Mouse (Mus musculus): Measurements from ENCODE around the gene Kcne2.

Gene Kcne2

DNA sequence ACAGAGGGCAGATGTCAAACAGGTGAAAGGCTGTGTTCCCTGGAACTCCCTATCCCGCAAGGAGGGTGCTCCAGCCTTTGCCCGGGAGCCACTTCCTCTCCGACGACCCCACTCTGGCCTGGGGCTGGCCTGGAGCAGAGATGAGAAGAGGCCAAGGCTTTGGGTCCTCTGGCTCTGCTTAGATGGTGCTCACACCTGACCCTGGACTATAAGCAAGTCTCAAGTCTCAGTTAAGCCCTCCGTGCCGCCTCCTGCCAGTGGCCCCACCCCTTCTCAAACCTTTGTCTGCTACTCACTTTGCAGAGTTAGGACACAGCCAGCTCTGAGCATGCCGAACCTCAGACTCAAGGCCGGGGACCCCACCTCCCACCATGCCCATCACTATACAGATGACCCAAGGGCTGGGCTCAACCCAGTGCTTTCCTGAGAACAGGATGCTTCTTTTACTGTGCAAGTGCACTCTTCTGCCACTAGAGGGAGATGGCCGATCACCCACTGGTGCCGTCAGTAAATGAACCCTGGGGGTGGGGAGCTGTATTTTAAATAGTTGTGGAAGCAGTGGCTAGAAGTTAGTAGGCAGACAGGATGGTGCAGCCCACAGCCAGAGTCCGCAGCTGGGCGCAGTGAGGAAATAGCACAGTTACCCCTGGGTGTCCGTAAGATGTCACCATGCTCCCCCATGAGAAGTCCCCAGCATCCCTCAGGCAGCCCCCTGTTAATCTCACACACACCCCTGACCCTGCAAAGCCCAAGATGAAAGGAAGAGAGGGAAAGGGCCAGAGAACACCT lies 22.0 kb downstream of the Kcne2 start:
- DNase-seq (ENCODE audit: low spot score), result no peak

DNA sequence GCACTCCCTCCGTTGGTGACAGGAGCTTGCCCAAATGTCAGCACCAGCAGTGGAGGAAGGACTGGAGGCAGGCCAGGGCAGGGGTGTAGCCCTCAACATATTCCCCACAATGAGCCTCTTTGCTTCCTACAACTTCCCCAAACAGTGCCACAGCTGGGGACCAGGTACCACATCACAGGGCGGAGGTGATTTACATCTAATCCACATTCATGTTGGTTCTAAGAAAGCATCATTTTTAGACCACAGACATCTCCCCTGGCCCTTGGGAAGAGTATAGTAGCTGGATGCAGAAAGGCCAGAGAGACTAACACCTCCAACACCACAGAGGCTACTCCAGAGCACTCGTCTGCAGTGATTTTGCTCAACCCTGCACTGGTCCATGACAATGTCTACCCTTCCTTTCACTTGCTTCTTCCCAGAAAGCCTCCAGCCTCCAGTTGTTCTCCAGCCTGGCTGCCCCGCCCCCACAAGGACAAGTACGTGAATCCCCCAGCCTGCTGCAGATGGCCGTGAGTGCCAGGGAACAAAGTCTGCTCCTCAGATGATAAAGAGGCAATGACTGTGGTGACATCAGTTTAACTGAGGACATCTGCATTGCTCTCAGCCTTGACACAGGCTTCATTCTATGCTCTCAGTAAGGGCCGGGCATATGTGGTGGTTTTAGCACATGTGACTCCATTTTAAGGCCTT lies 24.0 kb downstream of the Kcne2 start:
- no peak for DNase-seq (ENCODE audit: low spot score)

DNA sequence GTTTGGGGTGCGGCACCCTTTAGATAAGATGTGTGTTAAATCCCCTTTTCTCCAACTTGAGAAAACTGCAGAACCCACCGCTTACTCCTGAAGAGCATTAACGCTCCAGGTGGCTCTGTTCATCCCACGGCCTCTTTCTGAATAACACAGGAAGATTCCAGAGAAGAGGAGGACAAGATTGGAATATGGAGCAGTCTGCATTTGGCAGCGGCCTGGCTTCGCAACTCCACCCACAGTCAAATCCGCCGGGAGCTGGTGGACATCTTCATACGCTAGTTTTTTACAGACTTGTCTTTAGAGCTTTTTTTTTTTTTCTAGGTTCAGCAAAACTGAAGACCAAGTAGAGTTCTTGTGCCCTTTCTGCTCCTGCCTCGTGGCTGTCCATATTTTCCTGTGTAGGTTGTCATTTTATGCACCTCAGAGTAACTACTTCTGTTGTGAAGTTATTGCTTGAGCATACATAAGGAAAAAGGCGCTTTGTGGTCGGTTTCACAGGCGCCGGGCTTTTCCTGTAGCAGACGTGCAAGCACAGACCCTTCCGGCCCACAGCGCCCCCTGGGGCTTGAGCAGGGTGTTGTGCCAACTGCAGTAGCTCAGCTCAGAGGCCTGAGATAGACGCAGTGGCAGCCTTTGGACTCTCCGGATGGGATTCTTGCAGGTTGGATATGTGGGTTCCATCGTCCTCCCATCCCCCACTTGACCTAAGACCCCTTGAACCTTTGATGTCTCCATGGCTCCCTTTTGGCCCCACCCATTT lies 27.3 kb downstream of the Kcne2 start:
- peak; percentile 49 for DNase-seq (ENCODE audit: low spot score)

DNA sequence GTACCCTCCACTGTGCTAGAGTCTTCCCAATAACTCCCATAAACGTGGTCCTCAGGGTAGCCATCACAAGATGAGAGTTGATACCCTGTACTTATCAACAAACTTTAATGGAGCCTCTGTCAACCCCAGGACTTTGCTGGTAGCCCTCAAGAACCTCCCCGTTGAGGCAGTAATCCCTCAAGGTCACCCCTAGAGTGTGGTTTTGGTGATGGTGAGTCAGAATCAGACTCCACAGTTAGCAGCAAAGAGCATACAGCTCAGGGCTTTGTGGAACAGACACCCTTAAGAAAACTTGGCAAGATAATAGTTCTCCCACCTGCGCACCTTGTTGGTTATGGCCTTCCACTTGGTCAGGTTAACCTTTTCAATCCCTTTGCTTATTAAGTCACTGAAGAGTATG lies 28.2 kb downstream of the Kcne2 start:
- no peak for DNase-seq (ENCODE audit: low spot score)

DNA sequence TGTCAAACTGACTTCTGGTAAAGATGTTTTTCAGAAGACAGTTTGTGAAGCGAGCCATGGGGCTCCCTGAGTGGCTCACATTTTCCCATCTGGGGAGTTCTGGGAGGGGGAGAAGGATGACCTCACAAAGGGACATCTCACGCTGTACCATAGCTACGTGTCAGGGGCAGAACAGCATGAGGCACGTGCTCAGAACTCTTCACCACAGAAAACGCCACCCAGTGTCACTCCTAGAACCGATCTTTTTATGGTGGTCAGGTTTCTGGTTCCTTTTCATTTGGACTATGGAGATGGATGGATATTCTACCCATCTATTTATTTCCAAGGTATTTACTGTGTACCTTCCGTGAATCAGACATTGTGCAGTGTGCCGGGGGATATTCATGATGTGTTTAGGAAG lies 29.2 kb downstream of the Kcne2 start, which contains the start of gene Fam243:
Gene Fam243 (minus strand): TSS at position 101 of the 400 bp plus-strand sequence.
- no peak for DNase-seq (ENCODE audit: low spot score)

DNA sequence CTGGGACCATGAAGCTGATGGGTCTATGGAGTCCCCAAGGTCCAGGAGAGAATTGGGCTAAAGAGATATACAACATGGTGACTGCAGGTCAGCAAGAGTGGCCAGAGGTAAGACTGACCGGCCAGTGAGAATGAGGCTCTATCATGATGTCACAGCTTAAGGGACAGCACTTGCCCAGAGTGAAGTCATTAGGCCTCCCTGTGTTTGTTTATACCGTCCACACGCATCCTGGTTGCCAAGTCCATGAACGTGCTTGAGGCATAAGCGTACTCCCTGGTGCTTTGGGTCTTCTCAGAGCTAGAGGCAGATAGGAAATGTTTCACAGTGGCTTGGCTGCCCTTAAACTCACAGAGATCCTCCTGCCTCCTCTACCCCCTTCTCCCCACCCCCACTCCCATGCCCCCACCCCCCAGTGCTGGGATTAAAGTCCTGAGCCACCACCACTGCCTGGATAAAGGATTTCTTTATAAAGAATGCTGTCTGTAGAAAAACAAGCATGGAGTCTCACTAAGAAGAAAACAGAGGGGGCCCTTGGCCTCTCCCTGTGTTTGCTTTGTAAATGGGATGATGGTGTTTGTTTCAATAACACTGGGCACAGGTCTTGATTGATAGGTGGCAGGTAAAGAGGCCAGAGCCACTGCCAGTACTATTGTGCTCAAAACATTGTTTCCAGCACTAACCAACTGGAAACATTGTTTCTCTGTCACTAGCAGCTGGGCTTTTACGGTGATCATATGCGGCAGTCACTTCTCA lies 32.3 kb downstream of the Kcne2 start:
- DNase-seq (ENCODE audit: low spot score), result no peak

DNA sequence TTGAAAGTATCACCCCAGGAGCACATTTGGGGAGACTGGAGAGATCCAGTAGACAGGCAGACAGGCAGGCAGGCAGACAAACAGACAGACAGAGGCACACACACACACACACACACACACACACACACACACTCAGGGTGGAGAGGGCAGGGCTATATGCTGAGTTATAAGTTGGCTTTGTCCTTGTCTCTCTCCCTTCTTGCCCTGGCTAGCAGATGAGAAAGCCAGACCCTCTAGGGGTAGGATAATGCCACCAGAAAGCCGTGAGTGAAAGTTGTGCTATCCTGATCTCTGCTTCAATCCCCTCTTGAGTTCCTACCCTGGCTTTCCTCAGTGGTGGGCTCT lies 32.8 kb downstream of the Kcne2 start:
- DNase-seq (ENCODE audit: low spot score), result no peak

DNA sequence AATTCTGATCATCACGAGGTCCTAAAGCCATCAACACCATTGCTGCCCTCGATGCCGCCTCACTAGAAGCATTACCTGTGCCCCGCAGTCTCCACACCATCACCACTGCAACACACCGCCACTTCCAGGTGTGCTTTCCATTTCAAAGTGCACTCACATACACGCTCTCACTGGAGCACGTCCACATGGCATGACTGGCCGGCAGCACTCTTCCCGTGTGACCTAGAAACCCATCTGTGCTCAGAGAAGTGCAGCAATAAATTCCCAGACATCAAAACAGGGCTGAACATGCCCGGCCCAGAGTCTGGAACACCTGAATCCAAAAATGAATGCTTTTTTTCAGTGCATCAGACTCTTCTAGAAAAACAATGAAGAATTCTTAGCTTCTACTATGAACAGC lies 35.7 kb downstream of the Kcne2 start:
- DNase-seq (ENCODE audit: low spot score), result no peak

DNA sequence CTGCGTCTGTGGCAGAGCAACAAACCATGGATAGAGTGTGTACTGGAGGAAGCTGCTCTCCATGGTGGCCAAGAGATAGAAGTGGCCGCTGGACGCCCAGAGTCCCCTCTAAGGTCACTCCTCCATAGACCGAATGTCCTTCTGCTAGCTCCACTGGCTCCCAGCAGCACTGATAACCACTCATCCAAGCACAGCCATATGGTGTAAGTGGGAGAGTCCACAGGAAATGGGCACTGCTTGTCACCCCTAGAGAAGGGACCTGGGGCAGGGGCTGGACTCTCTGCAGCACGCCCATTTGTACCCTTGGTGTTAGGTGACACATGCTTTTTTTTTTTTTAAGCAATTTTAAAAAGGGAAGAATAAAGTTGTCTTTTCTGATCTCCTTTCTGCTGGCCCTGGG lies 38.8 kb downstream of the Kcne2 start:
- DNase-seq (ENCODE audit: low spot score), result no peak

DNA sequence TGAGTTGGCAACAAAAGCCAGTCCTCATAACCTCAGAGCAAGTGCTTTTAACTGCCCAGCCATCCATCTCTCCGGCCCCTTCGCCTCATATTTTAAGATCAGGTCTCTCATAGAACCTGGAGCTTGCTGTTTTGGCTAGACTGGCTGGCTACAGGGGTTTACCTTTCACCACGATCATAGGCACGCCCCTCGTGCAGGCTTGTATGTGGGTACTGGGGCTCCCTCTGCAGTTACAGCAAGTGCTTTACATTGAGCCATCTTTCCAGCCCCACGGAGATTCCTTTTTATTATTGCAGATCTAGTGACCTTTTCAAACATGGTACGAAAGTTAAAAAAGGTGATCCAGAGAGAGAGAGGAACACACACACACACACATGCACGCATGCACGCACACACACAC lies 42.4 kb downstream of the Kcne2 start:
- no peak for DNase-seq (ENCODE audit: low spot score)

DNA sequence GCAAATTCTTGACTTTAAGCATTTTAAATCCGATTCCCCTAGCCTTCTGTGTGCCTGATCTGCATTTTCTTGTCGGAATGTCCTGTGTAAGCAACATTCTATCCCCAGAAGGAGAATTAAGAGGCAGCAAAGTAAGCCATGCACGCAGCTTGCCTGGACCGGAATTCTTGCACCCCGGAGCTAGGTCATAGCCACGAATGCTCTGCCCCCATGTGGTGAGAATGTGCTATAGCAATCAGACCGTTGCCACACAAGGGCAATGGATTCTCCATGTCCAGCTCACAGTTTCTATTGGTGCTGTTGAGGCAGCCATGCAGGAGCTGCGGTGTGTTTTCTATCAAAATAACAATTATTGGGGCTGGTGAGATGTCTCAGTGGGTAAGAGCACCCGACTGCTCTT lies 44.1 kb downstream of the Kcne2 start:
- DNase-seq (ENCODE audit: low spot score), result peak; percentile 23

DNA sequence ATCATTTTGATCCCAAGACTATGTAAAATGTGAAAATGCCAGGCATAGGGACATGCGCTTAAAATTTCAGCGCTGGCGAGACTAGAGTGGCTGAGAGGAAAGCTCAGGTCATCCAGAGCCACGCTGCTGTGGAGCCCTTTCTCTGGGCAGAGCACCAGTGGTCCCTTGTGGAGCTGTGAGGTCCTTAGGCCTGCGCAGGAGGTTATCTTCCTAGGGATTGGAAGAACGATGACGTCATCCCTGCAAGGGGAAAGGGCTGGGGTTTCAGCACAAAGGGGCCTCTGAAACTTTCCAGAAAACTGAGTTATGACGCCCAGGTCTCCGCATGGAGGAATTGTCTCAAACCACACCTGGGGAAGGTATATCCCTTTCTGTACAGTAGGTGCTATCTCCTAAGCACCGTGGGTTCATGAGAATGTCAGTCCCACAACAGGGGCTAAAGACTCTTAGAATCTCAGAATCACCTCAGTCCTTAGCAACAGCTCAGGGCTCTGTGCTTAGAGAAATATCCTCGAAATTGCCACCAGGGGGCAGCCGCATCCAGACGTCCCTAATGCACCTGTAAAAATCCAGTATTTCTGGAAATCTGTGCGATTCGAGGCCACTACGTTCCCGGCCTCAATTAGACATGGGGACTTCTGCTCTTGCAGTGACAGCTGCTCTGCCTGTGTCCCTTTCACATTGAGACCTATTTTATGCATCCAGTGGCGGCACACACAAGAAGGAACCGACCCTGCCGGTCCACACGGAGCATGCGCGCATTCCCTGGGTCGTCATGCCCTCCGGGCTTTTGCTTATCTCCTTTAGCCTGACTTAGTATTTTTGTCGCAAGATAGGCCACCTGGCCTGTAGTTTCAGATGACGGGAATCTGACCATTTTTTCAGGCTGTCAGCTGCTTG lies 48.7 kb downstream of the Kcne2 start:
- peak; percentile 27 for DNase-seq (ENCODE audit: low spot score)

DNA sequence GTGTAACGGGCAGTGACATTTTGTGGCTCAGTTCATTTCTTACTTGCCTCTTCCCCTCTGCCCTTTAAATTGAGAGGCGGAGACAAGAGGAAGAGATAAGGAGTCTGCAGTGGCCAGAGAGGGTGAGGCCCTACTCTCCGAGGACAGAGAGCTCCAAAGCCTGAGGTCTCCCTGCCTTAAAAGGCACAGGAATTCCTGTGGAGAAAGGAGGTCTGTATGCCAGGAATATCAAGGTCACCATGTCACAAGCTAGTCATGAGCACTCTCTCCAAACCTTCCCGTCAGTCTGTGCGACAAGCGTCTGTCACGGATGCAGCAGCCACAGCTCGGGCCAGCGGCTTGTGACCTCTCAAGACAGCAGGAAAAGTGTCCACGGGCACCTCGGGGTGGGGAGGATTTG lies 53.0 kb downstream of the Kcne2 start:
- no peak for DNase-seq (ENCODE audit: low spot score)

DNA sequence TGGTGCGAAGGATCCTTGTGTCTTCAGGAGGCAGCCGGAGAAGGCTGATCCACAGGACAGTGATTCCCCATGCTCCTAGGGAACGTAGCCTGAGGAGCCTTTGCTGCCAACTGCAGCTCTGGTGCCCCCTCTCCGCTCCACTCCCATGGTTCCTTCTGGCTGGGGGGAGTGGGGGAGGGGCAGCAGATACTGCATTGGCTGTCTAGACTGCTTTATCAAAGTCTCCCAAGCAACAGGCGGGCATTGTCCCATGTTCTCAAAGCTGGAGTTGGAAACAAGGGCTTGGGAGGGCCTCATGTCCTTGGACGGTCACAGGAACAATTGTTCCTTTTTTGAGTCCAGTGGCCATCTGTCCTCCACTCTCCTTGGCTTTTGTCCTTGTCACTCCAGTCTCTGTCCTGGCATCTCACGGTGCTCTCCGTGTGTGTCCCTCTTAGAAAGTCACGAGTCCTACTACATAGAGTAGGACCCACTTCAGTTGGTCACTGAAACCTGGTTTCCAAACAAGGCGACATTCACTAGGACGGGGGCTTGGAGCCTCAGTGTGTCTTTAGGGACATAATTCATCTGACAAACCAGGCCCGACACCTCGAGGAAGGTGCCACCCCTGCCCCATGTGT lies 54.2 kb downstream of the Kcne2 start:
- DNase-seq (ENCODE audit: low spot score), result no peak

Data from spleen, adult 12 weeks (tissue).